Mouse (Mus musculus) liver, embryonic 15.5 days (tissue): ENCODE results near the gene Nmnat2. TPM values are rescaled to one million over a fixed set of nuclear protein-coding genes. Genes with fewer than 3 reads are reported as not detected.

Source experiments
- ATAC-seq: fragments of 200-750 bp; cut with Nextera tagmentation; 2 replicates; pipeline ENCODE4 v1.8.0; 2017; ENCODE audit warnings: moderate number of reproducible peaks, mild to moderate bottlenecking, moderate library complexity; ENCODE audit not compliant: insufficient read depth
- H3K27ac ChIP-seq: fragments of 300-500 bp; sonication (generic); replicated peaks from 2 replicates; pipeline ENCODE4 v1.5.1; 2015; ENCODE audit warnings: mild to moderate bottlenecking, inconsistent platforms
- H3K27me3 ChIP-seq: fragments of 300-500 bp; sonication (generic); 2 replicates; pipeline ENCODE4 v1.6.1; 2015; ENCODE audit warnings: mild to moderate bottlenecking, inconsistent platforms
- H3K36me3 ChIP-seq: fragments of 300-500 bp; sonication (generic); replicated peaks from 2 replicates; pipeline ENCODE4 v1.6.1; 2015; ENCODE audit warnings: moderate library complexity, mild to moderate bottlenecking, inconsistent platforms
- H3K4me1 ChIP-seq: fragments of 300-500 bp; sonication (generic); replicated peaks from 2 replicates; pipeline ENCODE4 v1.6.1; 2015; ENCODE audit warnings: inconsistent platforms
- H3K4me2 ChIP-seq: fragments of 300-500 bp; sonication (generic); 2 replicates; pipeline ENCODE4 v1.6.1; 2015; ENCODE audit warnings: moderate library complexity, mild to moderate bottlenecking, inconsistent platforms
- H3K4me3 ChIP-seq: fragments of 300-500 bp; sonication (generic); replicated peaks from 2 replicates; pipeline ENCODE4 v1.5.1; 2015; ENCODE audit warnings: mild to moderate bottlenecking, inconsistent platforms
- H3K9ac ChIP-seq: fragments of 300-500 bp; sonication (generic); 2 replicates; pipeline ENCODE4 v1.6.1; 2015; ENCODE audit warnings: moderate library complexity, mild to moderate bottlenecking, inconsistent platforms
- H3K9me3 ChIP-seq: fragments of 300-500 bp; sonication (generic); replicated peaks from 2 replicates; pipeline ENCODE4 v1.6.1; 2016; ENCODE audit warnings: inconsistent platforms
- WGBS: fragments of 180-500 bp; shearing (Covaris S2); methylation state at CpG from one replicate; pipeline ENCODE4 v1.1.7; 2015; ENCODE audit warnings: mixed read lengths; ENCODE audit not compliant: insufficient replicate concordance; 5-methylcytosine and 5-hydroxymethylcytosine counted together
- polyA plus RNA-seq: library from polyadenylated mRNA; unstranded; fragments of >200 nt; fragmentation: Nextera tagmentation; extraction: Ambion mirVana; gene quantifications from 2 replicates; pipeline ENCODE4 v1.2.1, GENCODE M21; 2015

Gene Nmnat2
- polyA plus RNA-seq, 1 experiment from 2014 or later, result 0.05 TPM

DNA sequence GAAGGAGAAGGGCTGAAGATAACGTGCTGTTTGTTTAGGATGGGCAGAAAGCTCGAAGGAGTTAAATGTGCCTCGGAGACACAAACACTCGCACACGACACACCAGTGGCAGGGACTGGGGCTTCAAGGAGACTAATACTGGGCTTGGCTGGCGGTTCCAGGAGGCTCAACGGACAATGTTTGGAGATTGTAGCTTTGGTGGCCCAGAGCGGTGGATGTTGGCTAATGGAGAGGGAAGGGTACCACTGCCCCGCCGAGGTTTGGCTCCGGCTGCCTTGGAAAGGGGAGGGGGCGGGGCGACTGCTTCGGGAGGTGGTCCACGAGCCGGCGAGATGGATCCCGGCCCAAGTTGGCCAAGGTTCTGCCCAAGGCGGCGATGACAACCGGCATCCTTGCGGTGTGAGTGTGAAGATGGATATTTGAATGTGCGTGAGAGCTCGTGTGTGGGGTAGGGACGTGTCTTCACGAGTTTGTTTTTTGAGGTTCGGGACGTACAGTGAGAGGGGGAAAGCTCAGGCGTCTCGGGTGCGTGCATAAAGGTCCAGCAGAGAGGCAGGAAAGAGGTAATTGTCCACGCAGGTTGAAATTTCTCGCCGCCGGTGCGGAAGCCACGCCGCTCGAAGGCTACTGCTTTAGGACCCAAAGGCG lies 895 bp downstream of the Nmnat2 start:
- ATAC-seq, result no peak
- no peak overlapping the region for H3K4me3 ChIP-seq
- no peak overlapping the region for H3K4me2 ChIP-seq
- H3K27ac ChIP-seq, result no peak overlapping the region
- no peaks in the 10 kb centered on the region for H3K36me3 ChIP-seq
- WGBS, result 4% methylated on average over 40 of the region's 40 CpGs
- H3K9me3 ChIP-seq, result no peaks in the 10 kb centered on the region
- H3K9ac ChIP-seq, result no peak overlapping the region
- no peaks in the 10 kb centered on the region; the same call in 1 of the 2 replicates for H3K4me1 ChIP-seq
- H3K27me3 ChIP-seq, result peaks cover 60% of the 10 kb centered on the region

- no peak for ATAC-seq
- H3K4me2 ChIP-seq, result no peak overlapping the region
- peaks cover 60% of the 10 kb centered on the region for H3K27me3 ChIP-seq
- no peak overlapping the region for H3K9ac ChIP-seq
- 6% methylated on average over 14 of the region's 14 CpGs for WGBS
- no peak overlapping the region for H3K27ac ChIP-seq
- H3K9me3 ChIP-seq, result no peaks in the 10 kb centered on the region
- H3K4me1 ChIP-seq, result no peaks in the 10 kb centered on the region; the same call in 1 of the 2 replicates
- H3K4me3 ChIP-seq, result no peak overlapping the region
- H3K36me3 ChIP-seq, result no peaks in the 10 kb centered on the region
Measured at GRCm38 (mm10) chr1:152956221-152956620, 1.4 kb downstream of the Nmnat2 start.

GRCm38 (mm10) chr1:152964344-152964743 lies 9.6 kb downstream of the Nmnat2 start:
- H3K9me3 ChIP-seq, result no peaks in the 10 kb centered on the region
- no peaks in the 10 kb centered on the region for H3K4me1 ChIP-seq
- no peaks in the 10 kb centered on the region for H3K36me3 ChIP-seq
- no peak overlapping the region for H3K4me2 ChIP-seq
- H3K27me3 ChIP-seq, result no peaks in the 10 kb centered on the region
- no peak for ATAC-seq
- WGBS, result 67% methylated on average over 10 of the region's 10 CpGs
- no peak overlapping the region for H3K4me3 ChIP-seq
- no peak overlapping the region for H3K9ac ChIP-seq
- no peak overlapping the region for H3K27ac ChIP-seq

DNA sequence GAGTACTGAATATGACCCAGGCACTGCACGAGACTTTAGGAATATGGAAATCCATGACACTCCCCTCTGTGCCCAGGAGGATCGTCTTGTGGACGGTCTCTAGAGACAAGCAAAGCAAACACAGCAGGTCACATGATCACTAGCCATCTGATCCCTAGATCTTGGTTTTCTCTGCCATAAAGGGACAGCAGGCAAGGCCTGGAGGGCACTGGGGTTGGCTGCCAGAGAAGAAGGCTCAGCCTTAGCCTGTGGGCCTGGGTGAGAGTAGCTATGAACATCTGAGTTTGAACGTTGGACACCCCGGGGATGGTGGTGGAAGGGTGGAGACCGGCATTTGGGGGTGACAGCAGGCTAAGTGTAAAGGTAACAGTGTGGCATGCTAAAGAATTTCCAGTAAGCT lies 11.4 kb downstream of the Nmnat2 start:
- no peaks in the 10 kb centered on the region for H3K36me3 ChIP-seq
- ATAC-seq, result no peak
- no peak overlapping the region for H3K9ac ChIP-seq
- H3K27me3 ChIP-seq, result no peaks in the 10 kb centered on the region
- no peak overlapping the region for H3K4me3 ChIP-seq
- H3K4me2 ChIP-seq, result no peak overlapping the region
- no peaks in the 10 kb centered on the region for H3K4me1 ChIP-seq
- no peak overlapping the region for H3K27ac ChIP-seq
- no peaks in the 10 kb centered on the region for H3K9me3 ChIP-seq
- WGBS, result 67% methylated on average over 6 of the region's 6 CpGs

GRCm38 (mm10) chr1:152966686-152967085 lies 11.9 kb downstream of the Nmnat2 start:
- Histone ChIP-seq H3K27me3 (no peaks in the 10 kb centered on the region), H3K9ac (no peak overlapping the region), H3K4me1 (no peaks in the 10 kb centered on the region), H3K9me3 (no peaks in the 10 kb centered on the region), H3K4me2 (no peak overlapping the region), H3K4me3 (no peak overlapping the region), H3K36me3 (no peaks in the 10 kb centered on the region), H3K27ac (no peak overlapping the region)
- ATAC-seq, result no peak
- 57% methylated on average over 2 of the region's 2 CpGs for WGBS

GRCm38 (mm10) chr1:152969081-152969480 lies 14.3 kb downstream of the Nmnat2 start:
- Histone ChIP-seq H3K9ac (no peak overlapping the region), H3K4me3 (no peak overlapping the region), H3K4me1 (no peaks in the 10 kb centered on the region), H3K27me3 (no peaks in the 10 kb centered on the region), H3K27ac (no peak overlapping the region), H3K9me3 (no peaks in the 10 kb centered on the region), H3K36me3 (no peaks in the 10 kb centered on the region), H3K4me2 (no peak overlapping the region)
- 43% methylated on average over 4 of the region's 4 CpGs for WGBS
- ATAC-seq, result no peak

GRCm38 (mm10) chr1:152972957-152973356 lies 18.2 kb downstream of the Nmnat2 start:
- Histone ChIP-seq H3K9ac (no peak overlapping the region), H3K4me2 (no peak overlapping the region), H3K4me3 (no peak overlapping the region), H3K36me3 (no peaks in the 10 kb centered on the region), H3K27ac (no peak overlapping the region), H3K27me3 (no peaks in the 10 kb centered on the region), H3K4me1 (no peaks in the 10 kb centered on the region), H3K9me3 (no peaks in the 10 kb centered on the region)
- WGBS, result 30% methylated on average over 4 of the region's 4 CpGs
- ATAC-seq, result no peak

DNA sequence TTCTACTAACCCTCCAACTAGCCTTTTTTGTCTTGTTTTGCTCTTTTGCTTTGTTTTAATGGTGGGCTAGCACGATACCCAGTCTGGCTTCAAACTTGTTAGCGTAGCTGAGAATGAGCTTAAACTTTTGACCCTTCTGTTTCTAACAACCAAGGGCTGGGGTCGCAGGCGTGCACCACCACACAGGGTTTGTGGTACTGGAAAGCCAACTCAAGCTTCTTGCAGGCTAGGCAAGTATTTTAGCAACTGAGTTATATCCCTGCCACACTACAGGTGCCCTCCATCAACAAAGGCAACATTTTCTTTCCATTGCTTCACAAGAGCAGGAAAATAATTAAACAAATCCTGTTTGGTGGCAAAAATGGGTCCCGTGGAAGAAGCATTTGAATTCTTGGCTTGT lies 18.6 kb downstream of the Nmnat2 start:
- Histone ChIP-seq H3K4me3 (no peak overlapping the region), H3K9me3 (no peaks in the 10 kb centered on the region), H3K27me3 (no peaks in the 10 kb centered on the region), H3K4me2 (no peak overlapping the region), H3K36me3 (no peaks in the 10 kb centered on the region), H3K9ac (no peak overlapping the region), H3K4me1 (no peaks in the 10 kb centered on the region), H3K27ac (no peak overlapping the region)
- 58% methylated on average over 5 of the region's 5 CpGs for WGBS
- no peak for ATAC-seq

- no peak overlapping the region for H3K9ac ChIP-seq
- H3K4me3 ChIP-seq, result no peak overlapping the region
- H3K27ac ChIP-seq, result no peak overlapping the region
- H3K4me2 ChIP-seq, result no peak overlapping the region
- ATAC-seq, result no peak
- no peaks in the 10 kb centered on the region for H3K36me3 ChIP-seq
- no peaks in the 10 kb centered on the region for H3K9me3 ChIP-seq
- no peaks in the 10 kb centered on the region for H3K27me3 ChIP-seq
- 27% methylated on average over 4 of the region's 4 CpGs for WGBS
- no peaks in the 10 kb centered on the region for H3K4me1 ChIP-seq
Measured at GRCm38 (mm10) chr1:152973861-152974260, 19.1 kb downstream of the Nmnat2 start.

- Histone ChIP-seq H3K4me3 (no peak overlapping the region), H3K36me3 (no peaks in the 10 kb centered on the region), H3K9ac (no peak overlapping the region), H3K4me1 (no peaks in the 10 kb centered on the region), H3K9me3 (no peaks in the 10 kb centered on the region), H3K27ac (no peak overlapping the region), H3K4me2 (no peak overlapping the region), H3K27me3 (no peaks in the 10 kb centered on the region)
- no peak for ATAC-seq
- WGBS, result 56% methylated on average over 3 of the region's 3 CpGs
Measured at GRCm38 (mm10) chr1:152975144-152975543, 20.4 kb downstream of the Nmnat2 start.

- ATAC-seq, result no peak
- Histone ChIP-seq H3K36me3 (no peaks in the 10 kb centered on the region), H3K4me1 (no peaks in the 10 kb centered on the region), H3K9me3 (no peaks in the 10 kb centered on the region), H3K4me2 (no peak overlapping the region), H3K4me3 (no peak overlapping the region), H3K27me3 (no peaks in the 10 kb centered on the region), H3K27ac (no peak overlapping the region), H3K9ac (no peak overlapping the region)
- 66% methylated on average over 8 of the region's 8 CpGs for WGBS
Measured at GRCm38 (mm10) chr1:152978700-152979099, 23.9 kb downstream of the Nmnat2 start.

DNA sequence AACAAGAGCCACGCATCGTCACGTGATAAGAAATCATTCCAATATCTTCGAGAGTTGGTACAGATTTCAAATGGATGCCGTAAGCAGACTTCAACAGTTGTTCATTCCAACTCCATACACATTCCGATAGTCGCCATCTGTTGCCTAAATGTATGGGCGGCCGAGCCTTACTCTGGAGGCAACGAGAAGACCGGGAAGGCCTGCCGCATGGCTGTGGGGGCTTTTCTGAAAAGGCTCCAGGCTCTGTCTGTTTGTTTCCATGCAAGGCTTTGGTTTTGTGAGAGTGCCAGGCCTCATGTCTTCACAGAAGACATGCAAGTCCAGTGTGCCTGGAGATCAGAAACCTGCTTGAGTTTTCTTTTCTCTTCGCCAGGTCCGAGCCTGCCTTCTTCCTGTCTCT lies 28.6 kb downstream of the Nmnat2 start:
- Histone ChIP-seq H3K4me3 (no peak overlapping the region), H3K9me3 (no peaks in the 10 kb centered on the region), H3K4me1 (no peaks in the 10 kb centered on the region), H3K27ac (no peak overlapping the region), H3K36me3 (no peaks in the 10 kb centered on the region), H3K4me2 (no peak overlapping the region), H3K27me3 (no peaks in the 10 kb centered on the region), H3K9ac (no peak overlapping the region)
- 79% methylated on average over 14 of the region's 14 CpGs for WGBS
- ATAC-seq, result no peak
